In genomic region chr4:98004108-98004625, GRCm38 (mm10) we compare ENCODE assay signal across 8 mouse cellular contexts.
DNase-seq lines count a peak whose midpoint lies in the region; ATAC-seq lines count a peak whose summit lies in the region.

No protein-coding gene starts in this region.

- peaks cover 21% of the 10 kb centered on the region for H3K4me1 ChIP-seq in embryonic facial prominence, embryonic 15.5 days
- peaks cover 28% of the 10 kb centered on the region for H3K4me1 ChIP-seq in limb, embryonic 10.5 days
- H3K4me1 ChIP-seq in midbrain, embryonic 13.5 days (replicated peaks) = peaks cover 38% of the 10 kb centered on the region
- peaks cover 38% of the 10 kb centered on the region for H3K4me1 ChIP-seq in stomach, embryonic 16.5 days (ENCODE audit: control insufficient read depth, insufficient read depth, low read length)

- peak overlapping the region; percentile 86 for H3K27ac ChIP-seq in embryonic facial prominence, embryonic 15.5 days (replicated peaks)
- H3K27ac ChIP-seq in limb, embryonic 10.5 days = peak overlapping the region; percentile 72; the same call in 1 of the 2 replicates
- peak overlapping the region; percentile 83 for H3K27ac ChIP-seq in midbrain, embryonic 13.5 days
- H3K27ac ChIP-seq in stomach, embryonic 16.5 days (ENCODE audit: low read length) = peak overlapping the region; percentile 97

- peak overlapping the region; percentile 21; the same call in 1 of the 2 replicates for H3K4me2 ChIP-seq in embryonic facial prominence, embryonic 15.5 days (replicated peaks)
- no peak overlapping the region; the same call in 1 of the 2 replicates for H3K4me2 ChIP-seq in midbrain, embryonic 13.5 days (replicated peaks)
- peak overlapping the region; percentile 33 for H3K4me2 ChIP-seq in stomach, embryonic 16.5 days (ENCODE audit: low read depth, low read length)

- peak; percentile 86 for ATAC-seq in embryonic facial prominence, embryonic 15.5 days (ENCODE audit: insufficient number of reproducible peaks, low FRiP score, low TSS enrichment, low read depth)
- ATAC-seq in midbrain, embryonic 13.5 days = peak; percentile 85
- ATAC-seq in stomach, embryonic 16.5 days (ENCODE audit: insufficient read depth, low FRiP score) = peak; percentile 92
- ATAC-seq in activated CD4-positive, CD25-positive, alpha-beta regulatory T cell, adult 4 months = no peak

- no peak overlapping the region for H3K4me3 ChIP-seq in embryonic facial prominence, embryonic 15.5 days (replicated peaks)
- H3K4me3 ChIP-seq in limb, embryonic 10.5 days = no peak overlapping the region
- H3K4me3 ChIP-seq in midbrain, embryonic 13.5 days (replicated peaks) = no peak overlapping the region
- H3K4me3 ChIP-seq in stomach, embryonic 16.5 days (replicated peaks; ENCODE audit: low read length) = no peak overlapping the region

- H3K27me3 ChIP-seq in embryonic facial prominence, embryonic 15.5 days = no peaks in the 10 kb centered on the region
- peaks cover 13% of the 10 kb centered on the region for H3K27me3 ChIP-seq in limb, embryonic 10.5 days (ENCODE audit: low read depth, poor library complexity, severe bottlenecking)
- no peaks in the 10 kb centered on the region for H3K27me3 ChIP-seq in midbrain, embryonic 13.5 days
- no peaks in the 10 kb centered on the region for H3K27me3 ChIP-seq in stomach, embryonic 16.5 days (ENCODE audit: control insufficient read depth, insufficient read depth, low read length)

- H3K9me3 ChIP-seq in embryonic facial prominence, embryonic 15.5 days (replicated peaks) = no peaks in the 10 kb centered on the region
- no peaks in the 10 kb centered on the region for H3K9me3 ChIP-seq in limb, embryonic 10.5 days (replicated peaks)
- H3K9me3 ChIP-seq in midbrain, embryonic 13.5 days = no peaks in the 10 kb centered on the region
- no peaks in the 10 kb centered on the region for H3K9me3 ChIP-seq in stomach, embryonic 16.5 days (replicated peaks; ENCODE audit: control insufficient read depth, low read length)

- peak overlapping the region; percentile 6; the same call in 1 of the 2 replicates for H3K9ac ChIP-seq in embryonic facial prominence, embryonic 15.5 days
- no peak overlapping the region for H3K9ac ChIP-seq in midbrain, embryonic 13.5 days (replicated peaks)
- H3K9ac ChIP-seq in stomach, embryonic 16.5 days (ENCODE audit: low read length) = peak overlapping the region; percentile 57

- 0 out of 2 replicates have a peak, but pooled peaks cover 3% of the 10 kb centered on the region for H3K36me3 ChIP-seq in embryonic facial prominence, embryonic 15.5 days
- H3K36me3 ChIP-seq in limb, embryonic 10.5 days = peaks cover 4% of the 10 kb centered on the region; the same call in 1 of the 2 replicates
- H3K36me3 ChIP-seq in midbrain, embryonic 13.5 days = no peaks in the 10 kb centered on the region
- no peaks in the 10 kb centered on the region for H3K36me3 ChIP-seq in stomach, embryonic 16.5 days (ENCODE audit: control insufficient read depth, insufficient read depth, low read length)

- WGBS in embryonic facial prominence, embryonic 15.5 days = 15% methylated on average over 11 of the region's 11 CpGs
- WGBS in limb, embryonic 10.5 days = 15% methylated on average over 11 of the region's 11 CpGs
- WGBS in midbrain, embryonic 13.5 days = 6% methylated on average over 11 of the region's 11 CpGs
- WGBS in stomach, embryonic 16.5 days = 5% methylated on average over 11 of the region's 11 CpGs

- peak; percentile 88 for DNase-seq in adrenal gland, postnatal 14 days
- peak; percentile 75 to 78 for DNase-seq in heart, adult 9 months (ENCODE audit: low spot score in 2 of 2)
- peak; percentile 80 for DNase-seq in kidney, adult 9 months
- DNase-seq in limb, embryonic 10.5 days (ENCODE audit: low spot score) = peak; percentile 57
